Mouse (Mus musculus) myocyte (in vitro differentiated cells): ENCODE measurements at regions not wholly inside any gene's neighbourhood (a gene's known extent, or its start where the extent isn't known, plus 50 kb on each side); places are given as distances from the start of the nearest gene placed in this dataset.

Source experiments
- CEBPB ChIP-seq: IDR thresholded peaks from 2 replicates; pipeline ENCODE4 v1.6.1; 2011; ENCODE audit warnings: mild to moderate bottlenecking, moderate library complexity; ENCODE audit not compliant: poor library complexity, insufficient read depth, severe bottlenecking
- POLR2A ChIP-seq: IDR thresholded peaks from one replicate; pipeline ENCODE4 v1.6.1; 2011; ENCODE audit warnings: low read depth, mild to moderate bottlenecking, control low read depth, moderate library complexity; ENCODE audit not compliant: insufficient read length

GRCm38 (mm10) chrX:11090432-11090831 is 208.6 kb upstream of the H2al1a start:
- no peak for TF ChIP-seq POLR2A
- no peak for TF ChIP-seq CEBPB
